Mouse (Mus musculus) intestine, embryonic 14.5 days (tissue): ENCODE data around the gene Ccser1. TPM values are rescaled to one million over a fixed set of nuclear protein-coding genes. Genes with fewer than 3 reads are reported as not detected.

Experiments used
- ATAC-seq: fragments of 200-750 bp; cut with Nextera tagmentation; replicated peaks from 2 replicates; pipeline ENCODE4 v1.8.0; 2017; ENCODE audit warnings: low read depth, moderate number of reproducible peaks, moderate TSS enrichment, moderate library complexity; ENCODE audit not compliant: low FRiP score, low TSS enrichment
- DNase-seq: peaks from one replicate; pipeline ENCODE4 v3.0.0-alpha.2; 2018; ENCODE audit warnings: low spot score
- H3K27ac ChIP-seq: fragments of 300-500 bp; sonication (generic); 2 replicates; pipeline ENCODE4 v1.5.1; 2014; ENCODE audit warnings: low read depth, mild to moderate bottlenecking, control low read depth
- H3K27me3 ChIP-seq: fragments of 300-500 bp; sonication (generic); replicated peaks from 2 replicates; pipeline ENCODE4 v1.6.1; 2014; ENCODE audit warnings: low read length, control low read depth; ENCODE audit not compliant: control insufficient read depth, insufficient read depth
- H3K36me3 ChIP-seq: fragments of 300-500 bp; sonication (generic); 2 replicates; pipeline ENCODE4 v1.6.1; 2014; ENCODE audit warnings: low read length, control low read depth; ENCODE audit not compliant: control insufficient read depth, insufficient read depth
- H3K4me1 ChIP-seq: fragments of 300-500 bp; sonication (generic); replicated peaks from 2 replicates; pipeline ENCODE4 v1.6.1; 2014; ENCODE audit warnings: low read length, control low read depth, mixed read lengths; ENCODE audit not compliant: control insufficient read depth, insufficient read depth
- H3K4me2 ChIP-seq: fragments of 300-500 bp; sonication (generic); 2 replicates; pipeline ENCODE4 v1.6.1; 2014; ENCODE audit warnings: low read length
- H3K4me3 ChIP-seq: fragments of 300-500 bp; sonication (generic); 2 replicates; pipeline ENCODE4 v1.5.1; 2014; ENCODE audit warnings: low read depth, low read length, control low read depth, mixed read lengths
- H3K9ac ChIP-seq: fragments of 300-500 bp; sonication (generic); 2 replicates; pipeline ENCODE4 v1.6.1; 2014; ENCODE audit warnings: mild to moderate bottlenecking, low read length
- H3K9me3 ChIP-seq: fragments of 300-500 bp; sonication (generic); 2 replicates; pipeline ENCODE4 v1.6.1; 2016; ENCODE audit warnings: low read length, control low read depth; ENCODE audit not compliant: control insufficient read depth
- WGBS: fragments of 180-500 bp; shearing (Covaris S2); extraction: QIAGEN DNeasy Blood & Tissue Kit; methylation state at CpG from one replicate; pipeline ENCODE4 v1.1.7; 2014; 5-methylcytosine and 5-hydroxymethylcytosine counted together
- polyA plus RNA-seq: library from polyadenylated mRNA; unstranded; fragments of >200 nt; fragmentation: Nextera tagmentation; extraction: Ambion mirVana; gene quantifications from 2 replicates; pipeline ENCODE4 v1.2.1, GENCODE M21; 2014

The Ccser1 gene
- polyA plus RNA-seq, 1 experiment from 2014 or later, result 5.1 TPM

DNA sequence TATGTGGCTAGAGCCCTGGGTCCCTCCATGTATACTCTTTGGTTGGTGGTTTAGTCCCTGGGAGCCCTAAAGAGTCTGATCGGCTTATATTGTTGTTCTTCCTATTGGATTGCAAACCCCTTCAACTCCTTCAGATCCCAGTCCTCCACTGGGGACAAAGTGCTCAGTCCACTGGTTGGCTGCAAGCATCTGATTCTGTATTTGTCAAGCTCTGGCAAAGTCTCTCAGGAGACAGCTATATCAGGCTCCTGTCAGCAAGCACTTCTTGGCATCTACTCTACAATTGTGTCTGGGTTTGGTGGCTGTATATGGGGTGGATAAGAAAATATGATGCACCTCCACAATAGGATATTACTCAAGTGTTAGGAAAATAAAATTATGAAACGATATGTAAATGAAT, 1187.7 kb downstream of the Ccser1 start:
- Histone ChIP-seq H3K9me3 (no peaks in the 10 kb centered on the region), H3K27me3 (no peaks in the 10 kb centered on the region), H3K4me3 (no peak overlapping the region), H3K9ac (no peak overlapping the region), H3K4me1 (no peaks in the 10 kb centered on the region), H3K4me2 (no peak overlapping the region), H3K27ac (no peak overlapping the region), H3K36me3 (no peaks in the 10 kb centered on the region)
- WGBS, result 91% methylated on average over 2 of the region's 2 CpGs
- DNase-seq (no peak), ATAC-seq (no peak)
